Mouse (Mus musculus): ENCODE measurements around the gene Unk.
"Not testable (repeated sequence)": the region's sequence is repeated elsewhere in the genome, so short reads cannot be mapped to it uniquely, and the experiment has no call there.

The Unk gene

GRCm38 (mm10) chr11:116010146-116010545, 20.0 kb upstream of the Unk start:
- DNase-seq (ENCODE audit: low spot score in 2 of 2), result no peak

DNA sequence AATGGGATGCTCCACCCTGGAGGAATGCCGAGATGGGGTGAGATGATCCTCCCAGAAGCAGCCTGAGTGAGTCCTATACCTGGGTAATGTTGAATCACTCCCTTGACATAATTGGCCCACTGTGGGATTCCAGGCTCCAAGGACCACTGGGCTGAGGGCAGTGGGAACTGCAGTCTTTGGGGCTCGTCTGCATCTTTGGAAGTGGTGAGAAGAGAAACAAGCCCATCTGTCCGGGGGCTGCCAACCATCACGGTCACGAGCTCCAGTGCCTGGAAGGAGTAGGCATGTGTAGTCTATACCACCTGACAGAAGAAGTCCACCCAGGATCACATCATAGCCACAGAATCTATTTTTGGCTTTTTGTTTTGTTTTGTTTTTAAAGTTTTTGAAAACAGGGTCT, 19.2 kb upstream of the Unk start:
- DNase-seq (ENCODE audit: low spot score in 2 of 2), result no peak

- no peak for DNase-seq (ENCODE audit: low spot score in 2 of 2)
Measured at GRCm38 (mm10) chr11:116011529-116012261, 18.4 kb upstream of the Unk start.

- peak; percentile 91 to 92 for DNase-seq (ENCODE audit: low spot score in 2 of 2)
Measured at GRCm38 (mm10) chr11:116012262-116012947, 17.7 kb upstream of the Unk start, which contains the start of gene Galk1. TSS of gene Galk1 (minus strand) at chr11:116012719.

GRCm38 (mm10) chr11:116014821-116015220, 15.3 kb upstream of the Unk start:
- no peak for DNase-seq (ENCODE audit: low spot score in 2 of 2)

DNA sequence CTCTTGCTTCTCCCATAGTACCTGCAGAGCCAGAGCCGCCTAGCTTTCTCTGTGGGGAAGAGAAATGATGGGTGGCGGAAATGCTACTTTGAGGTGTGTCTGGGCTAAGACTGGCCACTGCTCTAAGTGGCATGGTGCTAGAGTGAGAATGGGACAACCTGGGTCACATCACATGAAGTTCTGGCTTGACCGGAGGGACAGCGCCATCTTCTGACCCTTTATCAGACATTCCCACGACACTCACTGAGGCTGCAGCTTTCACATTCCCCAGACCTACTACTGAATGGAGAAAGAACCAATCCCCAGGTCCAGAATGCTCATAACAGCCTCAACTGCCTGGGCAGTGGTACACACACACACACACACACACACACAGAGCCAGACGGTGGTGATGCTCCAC, 12.0 kb upstream of the Unk start:
- DNase-seq (ENCODE audit: low spot score in 2 of 2), result peak; percentile 38 to 44

- not testable (repeated sequence) for DNase-seq (ENCODE audit: low spot score in 2 of 2)
Measured at GRCm38 (mm10) chr11:116018867-116019266, 11.3 kb upstream of the Unk start.

GRCm38 (mm10) chr11:116019360-116019791, 10.7 kb upstream of the Unk start:
- DNase-seq (ENCODE audit: low spot score in 2 of 2), result no peak

GRCm38 (mm10) chr11:116019976-116020411, 10.1 kb upstream of the Unk start:
- DNase-seq (ENCODE audit: low spot score in 2 of 2), result no peak

DNA sequence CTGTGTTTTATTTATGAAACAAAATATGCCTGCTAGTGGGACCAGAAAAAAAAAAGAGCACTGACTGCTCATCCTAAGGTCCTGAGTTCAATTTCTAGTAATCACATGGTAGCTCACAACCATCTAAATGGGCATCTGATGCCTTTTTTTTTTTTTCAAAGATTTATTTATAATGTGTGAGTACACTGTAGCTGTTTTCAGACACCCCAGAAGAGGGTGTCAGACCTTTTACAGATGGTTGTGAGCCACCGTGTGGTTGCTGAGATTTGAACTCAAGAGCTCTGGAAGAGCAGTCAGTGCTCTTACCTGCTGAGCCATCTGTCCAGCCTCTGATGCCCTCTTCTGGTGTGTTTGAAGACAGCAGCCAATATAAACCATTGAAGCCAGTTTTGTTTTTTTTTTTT, 9.6 kb upstream of the Unk start:
- no peak for DNase-seq (ENCODE audit: low spot score in 2 of 2)

DNA sequence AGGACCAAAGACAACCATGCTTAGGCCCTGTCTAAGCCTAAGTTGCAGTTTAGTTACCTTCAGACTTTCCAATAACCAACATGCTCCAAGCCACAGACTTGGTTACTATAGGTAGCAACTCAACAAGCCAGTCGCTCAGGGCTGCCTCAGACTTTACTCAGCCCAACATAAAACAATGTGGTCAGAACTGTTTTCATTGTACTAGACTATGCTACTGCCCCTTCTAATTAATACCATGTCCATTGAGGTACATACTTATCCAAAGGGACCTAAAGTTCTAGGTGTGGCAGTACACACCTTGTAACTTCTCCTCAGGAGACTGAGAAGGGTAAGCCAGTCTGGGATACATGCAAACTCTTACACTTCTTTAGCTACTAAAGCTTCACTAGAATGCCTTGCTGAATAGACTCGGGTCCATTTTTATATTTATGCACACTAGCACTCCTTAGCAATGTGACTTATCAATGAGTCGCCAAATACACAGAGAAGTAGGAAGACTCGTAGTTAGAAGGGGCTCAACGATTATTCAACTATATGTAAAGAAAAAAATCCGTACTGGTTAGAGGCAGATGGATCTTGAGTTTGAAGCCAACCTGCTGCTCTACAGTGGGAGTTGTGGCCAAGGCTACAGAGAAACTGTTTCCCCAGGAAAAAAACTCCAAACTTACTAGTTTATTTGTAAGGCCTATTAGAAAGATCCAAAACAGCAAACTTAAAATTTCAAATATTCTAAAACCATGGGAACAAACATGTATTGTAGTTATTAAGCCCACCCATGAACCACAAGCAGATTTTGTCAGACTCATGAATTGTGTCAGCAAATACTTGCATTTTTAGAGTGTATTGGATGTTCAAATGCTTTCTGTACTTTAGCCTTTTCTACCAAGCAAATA, 8.5 kb upstream of the Unk start:
- no peak for DNase-seq (ENCODE audit: low spot score in 2 of 2)

DNA sequence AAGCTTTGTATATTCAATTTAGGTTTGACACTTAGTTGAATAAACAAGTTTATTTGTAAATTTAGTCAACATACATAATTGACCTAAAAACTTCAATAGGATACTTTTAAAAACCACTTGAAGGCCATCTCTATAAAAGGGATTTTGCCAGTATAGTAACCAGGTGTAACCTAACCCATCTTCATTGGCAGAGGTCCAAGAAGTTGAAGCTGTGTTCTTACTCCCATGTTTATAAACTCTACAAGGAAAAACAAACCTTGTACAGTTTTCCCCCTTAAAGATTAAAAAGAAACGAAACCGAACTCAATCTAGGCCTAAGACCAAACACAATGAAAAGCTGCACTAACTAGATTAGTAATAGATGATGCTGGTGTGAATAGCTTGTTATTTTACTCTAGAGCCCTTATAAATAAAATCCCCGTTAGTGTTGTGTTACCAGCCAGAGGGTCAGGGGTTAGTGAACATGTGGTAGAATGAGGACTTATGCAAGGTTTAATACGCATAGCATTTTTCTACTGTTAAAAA, 7.8 kb upstream of the Unk start:
- DNase-seq (ENCODE audit: low spot score in 2 of 2), result no peak

GRCm38 (mm10) chr11:116023074-116023770, 6.9 kb upstream of the Unk start:
- not testable (repeated sequence) for DNase-seq (ENCODE audit: low spot score in 2 of 2)

DNA sequence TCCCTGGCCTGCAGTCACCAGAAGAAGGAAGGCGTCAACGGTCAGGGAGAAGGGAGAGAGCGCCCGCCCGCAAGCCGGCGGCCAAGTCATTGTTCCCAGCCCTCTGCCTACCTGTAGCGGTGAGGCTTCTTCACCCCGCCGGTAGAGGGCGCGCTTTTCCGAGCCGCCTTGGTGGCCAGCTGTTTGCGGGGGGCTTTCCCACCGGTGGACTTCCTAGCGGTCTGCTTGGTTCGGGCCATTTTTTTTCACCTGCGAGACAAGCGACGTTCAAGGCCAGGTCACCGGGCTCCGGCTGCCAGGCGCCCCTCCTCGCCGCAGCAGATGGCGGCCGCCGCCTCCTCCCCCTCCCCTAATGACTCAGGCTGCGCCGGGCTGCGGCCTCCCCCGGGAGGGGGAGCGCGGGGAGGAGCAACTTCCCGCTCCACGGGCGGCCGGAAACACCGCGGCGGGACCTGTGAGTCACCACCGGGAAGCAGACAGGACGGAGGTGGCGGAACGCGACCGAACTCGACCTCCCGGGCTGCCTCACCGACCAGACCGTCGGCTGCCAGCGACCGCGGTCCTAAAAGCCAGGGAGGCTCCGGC, 6.3 kb upstream of the Unk start:
- peak; percentile 74 to 75 for DNase-seq (ENCODE audit: low spot score in 2 of 2)

GRCm38 (mm10) chr11:116024356-116024808, 5.7 kb upstream of the Unk start:
- DNase-seq (ENCODE audit: low spot score in 2 of 2), result peak; percentile 96 to 97

GRCm38 (mm10) chr11:116025056-116025845, 4.9 kb upstream of the Unk start:
- no peak for DNase-seq (ENCODE audit: low spot score in 2 of 2)

GRCm38 (mm10) chr11:116027756-116028155, 2.4 kb upstream of the Unk start, which contains the start of gene H3f3b:
TSS of gene H3f3b (minus strand) at chr11:116027962.
- no peak for DNase-seq (ENCODE audit: low spot score in 2 of 2)

- no peak for DNase-seq (ENCODE audit: low spot score in 2 of 2)
Measured at GRCm38 (mm10) chr11:116028177-116028865, 1.8 kb upstream of the Unk start.
